Mouse (Mus musculus) cerebellum, postnatal 36 days (tissue): ENCODE results near the gene Mrpl53.

ENCODE experiments used
- DNase-seq, 2 experiments: peaks; one replicate each; pipeline ENCODE4 v3.0.0; 2021 to 2022; ENCODE audit warnings: mixed read lengths in 2 of 2

The Mrpl53 gene

DNA sequence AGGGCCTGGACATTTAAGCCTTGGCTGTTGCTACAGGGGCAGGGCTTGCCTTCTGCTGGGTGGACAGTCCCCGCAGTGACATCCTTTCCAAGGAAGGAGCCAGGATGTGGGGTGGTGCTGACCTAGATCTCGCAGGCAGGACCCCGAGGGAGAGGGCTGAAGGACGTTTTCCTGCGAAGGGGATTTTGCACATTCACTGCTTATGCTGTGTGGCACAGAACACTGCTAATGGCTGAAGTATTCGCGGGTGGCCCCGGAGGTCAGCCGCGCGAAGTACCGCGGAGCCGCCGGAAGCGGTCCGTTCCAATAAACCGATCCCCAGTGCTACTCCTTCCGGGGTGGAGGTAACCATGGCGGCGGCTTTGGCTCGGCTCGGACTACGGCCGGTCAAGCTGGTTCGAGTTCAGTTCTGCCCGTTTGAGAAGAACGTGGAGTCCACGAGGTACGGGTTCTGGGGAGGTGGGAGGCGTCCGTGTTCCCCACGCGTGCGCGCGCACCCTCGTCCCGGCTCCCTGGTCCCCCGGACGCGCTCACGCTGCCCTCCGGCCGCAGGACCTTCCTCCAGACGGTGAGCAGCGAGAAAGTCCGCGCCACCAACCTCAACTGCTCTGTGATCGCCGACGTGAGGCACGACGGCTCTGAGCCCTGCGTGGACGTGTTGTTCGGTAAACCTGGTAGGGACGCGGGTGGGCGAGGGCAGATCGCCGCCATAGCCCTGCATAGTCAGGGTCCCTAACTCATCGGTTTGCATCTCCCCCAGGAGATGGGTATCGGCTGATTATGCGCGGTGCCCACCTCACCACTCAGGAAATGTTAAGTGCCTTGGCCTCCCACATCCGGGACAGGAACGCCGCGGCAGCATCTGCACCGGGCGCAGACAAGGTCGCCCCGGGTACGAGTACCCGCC lies at the start of gene Mrpl53:
Mrpl53 (plus strand) TSS at position 279 of the 907 bp plus-strand sequence.
- DNase-seq: peak; percentile 84 to 86

DNA sequence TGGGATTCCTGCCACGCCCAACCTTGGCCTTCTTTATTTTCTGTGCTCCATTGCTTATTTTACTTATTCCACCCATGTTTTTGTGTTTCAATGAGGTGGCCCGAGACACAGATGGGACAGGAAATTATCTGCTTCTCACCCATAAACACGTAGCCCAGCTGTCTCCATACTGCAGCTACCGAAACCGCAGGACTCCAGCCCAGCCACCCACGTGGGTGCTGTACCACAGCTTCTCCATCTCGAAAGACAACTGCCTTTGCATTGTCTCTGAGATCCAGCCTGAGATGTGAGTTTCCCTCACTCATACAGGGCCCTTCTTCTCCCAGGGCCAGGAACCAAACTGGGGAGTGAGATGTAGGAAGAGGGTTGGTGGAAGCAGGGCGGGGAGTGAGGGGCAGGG lies 42.8 kb upstream of the Mrpl53 start:
- DNase-seq: no peak

DNA sequence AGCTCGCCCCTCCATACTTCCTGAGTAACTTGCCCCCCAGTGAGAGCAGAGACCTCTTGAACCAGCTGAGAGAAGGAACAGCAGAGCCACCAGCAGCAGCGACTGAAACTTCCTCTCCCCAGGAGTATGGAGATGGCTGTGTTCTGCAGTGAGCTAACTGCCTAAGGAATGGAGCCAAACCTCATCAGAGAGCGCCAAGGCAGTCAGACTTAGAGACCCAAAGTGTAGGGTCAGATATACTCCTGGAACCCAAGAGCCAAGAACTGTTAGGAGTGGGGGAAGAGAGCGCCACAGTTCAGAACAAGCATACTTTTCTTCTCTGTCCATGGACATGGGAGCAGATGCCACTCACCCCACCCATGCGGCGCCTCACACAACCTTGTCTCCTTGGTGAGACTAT lies 42.4 kb upstream of the Mrpl53 start:
- DNase-seq: no peak

DNA sequence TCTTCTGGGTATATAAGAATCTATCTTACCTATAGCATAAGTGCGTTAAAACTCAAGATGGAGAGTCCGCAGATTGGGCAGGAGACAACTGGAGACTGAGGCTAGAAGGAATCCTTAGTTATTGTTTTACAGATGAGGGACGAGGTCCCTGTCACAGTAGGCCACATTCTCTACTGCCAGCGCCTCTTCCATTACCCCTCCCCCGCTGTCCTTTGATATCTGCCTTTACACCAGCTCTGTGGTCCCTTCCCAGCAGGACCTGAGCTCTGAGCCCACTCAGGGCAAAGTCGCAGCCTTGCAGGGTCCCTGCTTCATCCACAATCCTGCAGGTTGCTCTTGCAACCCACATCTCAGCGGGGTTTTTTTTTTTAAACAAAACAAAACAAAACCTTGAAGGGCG lies 40.6 kb upstream of the Mrpl53 start:
- no peak for DNase-seq

DNA sequence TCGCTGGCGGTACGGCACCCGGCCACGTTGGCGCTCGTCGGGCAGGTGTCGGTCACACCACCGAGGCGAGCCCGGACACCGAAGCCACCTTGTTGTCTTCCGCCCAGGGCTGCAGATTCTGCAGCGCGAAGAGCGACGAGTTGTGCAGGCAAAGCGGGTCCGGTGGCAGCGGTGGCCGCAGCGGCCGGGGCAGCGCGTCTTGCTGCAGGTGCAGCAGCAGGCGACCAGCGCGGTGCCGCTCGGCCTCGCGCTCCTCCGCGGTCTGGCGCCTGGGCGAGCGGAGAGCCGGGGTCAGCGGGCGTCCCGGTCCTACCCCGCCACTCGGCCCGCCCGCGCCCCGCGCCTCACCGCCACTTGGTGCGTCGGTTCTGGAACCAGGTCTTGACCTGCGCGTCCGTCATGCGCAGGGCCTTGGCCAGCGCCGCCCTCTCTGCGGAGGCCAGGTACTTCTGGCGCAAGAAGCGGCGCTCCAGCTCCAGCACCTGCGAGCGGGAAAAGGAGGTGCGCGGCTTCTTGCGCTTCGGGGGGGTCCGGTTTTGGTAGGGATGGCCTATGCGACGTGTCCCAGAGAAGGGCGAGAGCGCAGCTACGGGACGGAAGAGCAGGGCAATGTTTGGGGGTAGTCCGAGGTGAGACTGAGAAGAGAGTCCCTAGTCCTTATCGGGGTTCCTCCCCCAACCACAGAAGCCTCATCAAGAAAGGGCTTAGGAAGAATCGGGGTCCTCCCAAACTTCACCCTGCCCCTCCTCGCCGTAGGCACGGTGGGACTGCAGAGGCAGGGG lies 39.9 kb upstream of the Mrpl53 start:
- DNase-seq: no peak

DNA sequence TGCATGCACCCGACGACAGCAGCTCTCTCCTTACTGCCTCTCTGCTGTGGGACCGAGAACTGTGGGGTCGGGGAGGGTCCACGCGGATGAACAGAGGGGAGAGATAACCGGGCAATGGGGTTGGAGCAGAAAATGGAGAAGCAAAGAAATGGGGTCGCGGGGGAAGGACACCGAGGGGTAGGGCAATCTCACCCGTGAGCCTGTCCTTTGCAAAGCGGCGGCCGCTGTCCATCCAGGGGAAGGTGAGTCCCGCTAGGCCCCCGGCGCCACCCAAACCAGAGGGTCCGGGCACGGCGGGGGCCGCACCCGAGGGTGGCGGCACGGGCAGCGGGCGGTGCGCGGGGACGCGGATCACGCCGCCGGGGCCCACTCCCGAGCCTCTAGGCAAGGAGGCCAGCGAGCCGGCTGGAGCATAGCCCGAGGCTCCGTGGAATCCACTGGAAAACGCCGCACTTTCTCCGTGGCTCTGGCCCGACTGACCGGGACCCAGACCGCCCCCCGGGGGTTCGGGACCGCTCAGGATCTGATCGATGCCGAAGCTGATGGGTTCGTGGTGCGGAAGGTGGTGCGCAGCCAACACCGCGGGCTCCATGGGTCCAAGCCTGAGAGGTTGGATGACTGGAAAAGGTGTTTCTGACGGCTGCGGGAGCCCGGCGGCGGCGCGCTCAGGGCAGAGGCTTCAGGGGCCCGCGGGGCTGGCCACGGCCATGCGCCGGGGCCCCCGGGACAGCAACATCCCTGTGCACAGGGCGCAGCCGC lies 39.2 kb upstream of the Mrpl53 start:
- peak in 1 of 2 experiments; percentile 17 for DNase-seq

DNA sequence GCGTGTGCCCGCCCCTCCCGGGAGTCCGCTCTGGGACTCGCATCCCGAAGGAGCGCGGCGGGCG lies 38.8 kb upstream of the Mrpl53 start, which contains the start of gene Tlx2:
Tlx2 (minus strand) TSS at position 47 of the 64 bp plus-strand sequence.
- DNase-seq: no peak

DNA sequence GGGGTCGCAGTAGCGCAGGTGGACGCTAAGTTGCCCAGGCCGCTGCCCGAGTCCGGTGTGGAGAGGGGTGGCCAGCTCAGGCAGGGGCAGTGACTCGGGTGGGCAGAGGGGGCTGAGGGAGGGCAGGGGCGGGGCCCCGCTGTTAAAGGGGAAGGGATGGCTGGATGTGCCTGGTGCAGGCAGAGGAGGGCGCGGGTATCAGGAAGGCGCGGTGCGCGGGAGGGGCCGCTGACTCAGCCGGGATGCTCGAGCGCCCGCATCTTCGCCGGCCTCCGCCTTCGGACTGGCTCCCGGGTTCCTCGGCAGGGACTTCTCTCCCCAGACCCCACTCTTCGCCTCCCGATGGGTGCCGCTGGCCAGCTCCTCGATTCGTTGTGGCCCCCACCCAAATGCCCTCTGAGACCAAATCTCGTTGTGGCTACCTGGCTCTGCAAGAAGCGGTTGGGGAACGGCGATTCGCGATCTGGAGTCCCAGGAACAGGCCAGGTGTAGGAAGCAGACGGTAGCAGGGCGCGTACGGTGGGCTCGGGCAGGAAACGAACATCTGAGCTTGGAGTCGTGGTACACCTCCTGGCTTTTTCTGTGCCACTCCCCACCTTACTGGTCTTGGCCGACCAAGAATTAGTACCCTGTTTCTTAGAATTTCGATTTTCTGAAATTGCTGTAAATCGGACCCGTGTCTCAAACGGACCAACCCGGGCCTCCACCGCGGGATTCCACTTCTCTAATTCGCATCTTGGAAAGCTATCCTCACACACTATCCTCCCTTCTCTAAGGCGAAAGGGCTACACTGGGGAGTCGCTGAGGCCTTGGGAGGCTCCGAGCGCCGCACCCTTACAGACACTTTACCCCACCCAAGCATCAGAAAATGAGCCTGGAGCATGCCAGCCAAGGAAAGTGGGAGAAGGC lies 38.3 kb upstream of the Mrpl53 start:
- DNase-seq: peak; percentile 22 to 58

DNA sequence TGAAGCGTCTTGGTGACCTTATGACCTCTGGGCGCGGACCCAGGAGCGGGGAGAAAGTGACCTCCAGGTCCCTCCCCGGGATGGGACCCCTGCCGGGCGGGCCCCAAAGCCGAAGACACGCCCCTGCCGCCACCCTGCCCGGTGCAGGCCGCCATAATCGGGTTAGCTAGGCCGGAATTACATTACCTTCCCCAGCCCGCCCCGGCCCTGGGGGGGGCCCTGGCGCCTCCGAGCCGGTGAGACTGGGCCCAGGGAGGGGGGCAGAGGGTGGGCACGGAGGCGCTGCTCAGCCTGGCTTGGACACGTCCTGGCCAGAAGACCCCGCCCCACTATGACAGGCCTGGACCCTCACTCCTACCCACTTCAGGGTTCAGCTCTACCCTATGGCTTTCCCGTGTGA lies 37.6 kb upstream of the Mrpl53 start:
- DNase-seq: peak in 1 of 2 experiments; percentile 27

DNA sequence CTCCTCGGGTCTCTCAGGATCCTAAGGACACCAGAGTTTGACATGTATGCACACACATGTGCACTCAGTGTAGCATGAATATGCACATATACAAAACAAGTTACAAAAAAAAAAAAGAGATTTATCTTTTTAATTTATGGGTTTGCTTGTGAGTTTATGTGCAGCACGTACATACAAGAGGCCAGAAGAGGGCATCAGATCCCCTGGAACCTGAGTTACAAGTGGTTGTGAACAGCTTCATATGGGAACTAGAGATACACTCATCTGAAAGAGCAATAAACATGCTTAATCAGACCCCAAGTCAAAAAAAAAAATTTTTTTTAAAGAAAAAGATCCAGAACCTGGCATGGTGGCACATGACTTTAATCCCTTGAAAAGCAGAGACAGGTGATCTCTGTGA lies 33.9 kb upstream of the Mrpl53 start:
- no peak for DNase-seq

DNA sequence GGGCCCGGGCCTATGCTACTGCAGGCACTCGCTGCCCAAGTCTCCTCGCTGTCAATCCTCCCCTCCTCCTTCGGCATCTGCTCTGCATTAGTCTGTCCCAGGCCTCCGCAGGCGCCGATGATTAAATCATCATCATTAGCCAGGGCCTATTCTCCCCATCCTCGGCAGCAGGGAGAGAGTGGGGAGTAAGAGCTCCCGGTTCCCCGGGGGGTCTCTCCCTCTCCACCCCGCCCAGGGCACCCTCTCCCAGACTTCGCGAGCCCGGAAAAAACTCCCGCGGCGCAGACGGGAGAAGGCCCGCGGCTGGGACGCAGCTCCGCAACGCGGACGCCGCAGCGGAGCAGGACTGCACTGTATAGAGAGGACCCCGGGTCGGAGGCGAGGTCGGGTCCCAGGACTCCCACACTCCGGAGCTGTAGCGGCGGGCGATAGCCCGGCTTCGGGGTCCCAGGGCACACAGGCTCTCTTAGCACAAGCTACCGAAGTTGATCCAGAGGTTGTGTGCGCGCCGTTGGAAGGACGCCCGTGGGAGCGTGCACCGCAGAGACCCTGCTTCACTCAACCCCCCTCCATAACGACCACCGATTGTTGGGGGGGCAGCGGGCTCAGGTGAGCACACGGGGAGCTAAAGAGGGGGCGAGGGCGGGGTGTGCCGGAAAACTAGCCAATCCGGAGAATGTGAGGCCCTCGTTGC lies 31.1 kb upstream of the Mrpl53 start, which contains the start of gene Pcgf1:
Pcgf1 (plus strand) TSS at position 240 of the 694 bp plus-strand sequence.
- DNase-seq: peak; percentile 55 to 57

DNA sequence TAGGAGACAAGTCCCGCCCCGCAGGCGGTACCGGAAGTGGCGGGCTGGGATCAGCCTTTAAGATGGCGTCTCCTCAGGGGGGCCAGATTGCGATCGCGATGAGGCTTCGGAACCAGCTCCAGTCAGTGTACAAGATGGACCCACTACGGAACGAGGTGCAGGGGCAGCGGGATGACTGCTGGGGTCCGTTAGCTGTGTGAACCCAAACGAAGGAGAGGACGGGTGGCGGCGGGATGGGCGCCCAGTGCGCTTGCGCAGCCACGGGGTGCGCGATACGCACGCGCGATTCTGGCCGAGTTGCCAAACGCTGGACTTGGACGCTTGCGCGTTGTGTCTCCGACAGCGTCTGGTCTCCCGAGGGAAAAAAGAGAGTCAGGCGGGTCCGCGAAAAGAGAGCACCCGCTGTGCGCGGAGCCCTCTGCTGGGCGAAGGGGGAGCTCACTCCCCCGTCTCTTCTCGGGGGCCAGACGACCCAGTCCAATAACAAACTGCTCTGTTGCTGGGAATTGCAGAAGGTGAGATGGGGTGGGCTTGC lies 30.4 kb upstream of the Mrpl53 start:
- peak; percentile 100 for DNase-seq

DNA sequence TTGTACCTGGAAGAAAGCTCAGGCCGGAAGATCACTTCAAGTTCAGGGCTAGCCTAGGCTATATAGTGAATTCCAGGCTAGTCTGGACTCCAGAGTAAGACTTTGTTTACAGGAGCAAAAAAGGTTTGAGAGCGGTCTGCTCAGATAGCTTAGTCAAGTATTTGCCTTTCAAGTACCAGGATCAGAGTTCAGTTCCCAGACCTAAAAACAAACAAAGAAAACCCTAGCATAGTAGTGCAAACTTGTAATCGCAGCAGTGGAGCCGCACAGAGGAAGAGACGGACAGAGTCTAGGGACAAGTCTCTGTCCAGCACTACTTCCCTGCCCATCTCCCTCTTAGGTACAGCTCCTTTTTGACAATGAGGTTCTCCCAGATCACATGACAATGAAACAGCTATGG lies 28.6 kb upstream of the Mrpl53 start:
- no peak for DNase-seq

DNA sequence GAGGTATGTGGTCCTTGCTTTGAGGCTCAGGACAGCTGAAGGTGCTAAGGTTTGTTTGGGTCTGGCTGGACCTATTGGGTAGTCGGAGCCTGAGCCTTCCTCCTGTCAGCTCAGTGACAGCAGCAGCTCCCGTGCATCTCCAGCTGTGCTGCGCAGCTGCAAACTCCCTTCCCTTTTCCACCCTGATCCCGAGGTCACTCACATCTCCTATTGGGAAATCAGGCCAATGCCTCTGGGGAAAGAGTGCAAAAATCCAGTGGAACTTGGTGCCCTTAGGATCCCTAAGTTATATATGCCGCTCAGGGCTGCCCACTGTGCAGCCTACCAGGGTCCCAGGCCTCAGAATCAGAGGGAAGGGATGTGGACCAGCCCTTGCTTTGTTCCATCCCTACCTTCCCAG lies 25.3 kb upstream of the Mrpl53 start:
- DNase-seq: no peak

DNA sequence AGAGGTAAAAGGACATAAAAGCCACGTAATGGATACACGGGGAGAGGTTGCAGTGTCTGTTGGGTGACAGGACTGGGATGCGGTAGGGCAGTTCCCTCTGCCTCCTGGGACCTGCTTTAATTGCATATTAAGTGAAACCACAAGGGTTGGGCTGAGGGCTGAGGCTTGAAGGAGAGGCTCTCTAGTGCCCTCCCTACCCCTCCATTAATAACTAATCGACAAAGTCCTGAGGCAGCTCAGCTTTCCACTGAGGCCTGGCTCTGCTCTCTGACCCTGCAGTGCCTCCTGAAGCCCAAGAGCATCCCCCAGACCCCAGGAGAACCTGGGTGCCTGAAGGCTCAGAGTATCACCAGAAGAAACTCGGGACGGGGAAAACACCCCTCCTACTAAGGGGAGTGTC lies 24.4 kb upstream of the Mrpl53 start:
- DNase-seq: no peak

DNA sequence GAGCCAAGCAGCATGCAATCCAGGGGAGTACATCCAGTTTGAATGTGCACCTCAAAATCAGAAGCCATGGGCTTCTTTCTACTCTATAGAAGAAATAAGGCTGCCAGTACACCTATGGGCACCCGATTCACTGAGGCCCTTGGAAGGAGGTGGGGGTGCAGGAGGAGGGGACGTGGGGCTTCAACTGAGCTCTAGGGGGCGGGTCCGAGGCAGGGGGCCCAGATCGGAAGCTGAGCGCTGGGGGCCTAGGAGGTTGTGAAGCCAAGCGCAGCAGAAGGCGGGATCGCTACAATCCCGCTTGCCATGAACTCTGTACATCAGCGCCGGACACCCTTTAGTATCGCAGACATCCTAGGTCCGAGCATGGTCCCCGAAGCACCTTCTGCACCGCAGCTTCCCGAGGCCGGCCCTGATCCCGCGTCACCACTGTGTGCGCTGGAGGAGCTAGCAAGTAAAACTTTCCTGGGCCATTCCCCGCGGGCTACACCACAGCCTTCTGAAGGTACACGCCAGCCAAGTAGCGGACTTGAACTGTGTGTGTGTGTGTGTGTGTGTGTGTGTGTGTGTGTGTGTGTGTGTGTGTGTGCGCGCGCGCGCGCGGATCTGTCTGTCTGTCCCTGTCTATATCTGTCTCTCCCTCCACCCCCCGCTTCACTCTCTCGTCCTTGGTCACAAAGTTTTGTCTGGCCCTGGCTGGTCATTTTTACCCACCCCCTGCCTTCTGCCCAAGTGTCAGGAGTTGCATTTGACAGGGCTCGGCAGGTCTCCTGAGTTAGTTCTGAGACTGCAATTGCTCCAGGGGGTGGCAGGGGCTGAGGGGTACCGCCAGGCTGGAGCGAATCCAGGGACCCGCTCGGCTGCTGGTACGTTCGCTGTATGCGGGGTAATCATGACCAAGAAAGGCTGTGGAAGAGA lies 22.5 kb upstream of the Mrpl53 start, which contains the start of gene Lbx2:
Lbx2 (plus strand) TSS at position 247 of the 915 bp plus-strand sequence.
- no peak for DNase-seq

DNA sequence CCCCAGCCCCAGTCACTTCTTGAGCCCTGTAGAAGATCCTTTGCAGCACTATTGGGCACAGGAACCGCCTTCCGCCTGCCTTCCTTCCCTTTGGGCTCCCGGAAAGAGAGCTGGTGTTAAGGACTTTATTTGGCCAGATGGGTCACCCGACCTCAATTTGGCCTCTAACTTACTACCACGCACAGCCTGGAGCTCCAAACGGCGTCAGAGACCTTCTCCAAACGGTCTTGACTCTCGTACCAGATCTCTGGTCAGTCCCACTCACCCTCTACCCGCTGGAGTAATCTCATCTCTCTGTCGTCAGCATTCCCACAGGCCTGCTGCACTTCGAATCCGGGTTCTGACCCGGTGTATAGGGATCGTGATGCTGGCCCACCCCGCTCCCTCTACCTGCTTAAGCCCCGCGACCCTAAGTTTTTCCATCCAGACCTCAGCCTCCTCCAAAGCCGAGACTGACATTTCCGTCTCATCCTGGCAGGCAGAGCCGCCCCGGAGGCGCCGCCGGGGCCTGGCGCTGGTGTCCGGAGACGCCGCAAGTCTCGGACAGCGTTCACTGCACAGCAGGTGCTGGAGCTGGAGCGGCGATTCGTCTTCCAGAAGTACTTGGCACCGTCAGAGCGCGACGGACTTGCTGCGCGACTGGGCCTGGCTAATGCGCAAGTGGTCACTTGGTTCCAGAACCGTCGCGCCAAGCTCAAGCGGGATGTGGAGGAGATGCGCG lies 21.5 kb upstream of the Mrpl53 start:
- no peak for DNase-seq

DNA sequence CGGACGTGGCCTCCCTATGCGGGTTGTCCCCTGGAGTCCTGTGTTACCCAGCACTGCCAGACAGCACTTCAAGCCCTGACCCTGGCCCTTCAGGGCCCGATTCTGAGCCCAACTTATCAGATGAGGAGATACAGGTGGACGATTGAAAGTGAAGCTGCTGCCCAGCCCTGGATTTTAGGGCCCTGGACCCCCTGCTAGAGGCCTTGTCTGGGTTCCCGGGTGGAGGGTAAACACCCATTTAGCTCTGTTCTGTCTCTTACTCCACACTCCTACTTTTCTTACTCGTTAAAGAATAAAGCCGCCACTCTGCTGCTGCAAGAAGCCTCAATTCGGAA lies 20.9 kb upstream of the Mrpl53 start:
- DNase-seq: no peak

DNA sequence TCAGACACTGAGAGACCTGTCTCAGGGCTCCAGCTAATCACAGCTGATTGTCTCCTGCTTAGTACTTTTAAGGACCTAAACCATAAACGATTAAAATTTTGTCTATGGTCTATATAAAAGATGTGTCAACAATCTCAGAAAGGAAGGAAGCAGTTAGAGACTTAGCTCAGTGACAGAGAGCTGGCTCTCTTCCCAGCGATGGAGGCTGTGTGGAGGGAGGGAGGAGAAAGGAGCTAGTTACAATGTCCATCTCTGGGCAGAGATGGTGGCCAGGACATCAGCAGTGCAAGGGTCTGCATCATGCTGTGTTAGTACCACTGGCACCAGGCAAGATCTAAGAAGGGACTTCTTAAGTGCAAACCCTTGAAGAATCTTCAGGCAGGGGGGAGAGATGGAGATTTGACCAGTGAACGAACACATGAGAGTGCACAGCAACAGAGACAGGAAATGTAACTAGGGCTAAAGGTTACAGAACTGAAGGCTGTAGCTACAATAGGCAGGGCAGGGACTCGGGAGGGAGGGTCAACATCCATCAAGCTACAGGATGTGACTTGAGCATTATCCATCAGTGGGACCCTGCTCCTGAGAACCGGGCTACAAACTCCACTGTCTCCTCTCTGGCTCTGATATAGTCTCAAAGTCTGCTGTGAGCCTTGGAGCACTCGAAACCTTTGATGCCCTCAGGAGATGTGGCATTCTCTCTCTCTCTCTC lies 16.3 kb upstream of the Mrpl53 start:
- no peak for DNase-seq
